Mouse (Mus musculus): ENCODE data around the gene Gm20388.
A peak's percentile ranks its signal among the peaks of the same experiment; 100 is the strongest.

DNA sequence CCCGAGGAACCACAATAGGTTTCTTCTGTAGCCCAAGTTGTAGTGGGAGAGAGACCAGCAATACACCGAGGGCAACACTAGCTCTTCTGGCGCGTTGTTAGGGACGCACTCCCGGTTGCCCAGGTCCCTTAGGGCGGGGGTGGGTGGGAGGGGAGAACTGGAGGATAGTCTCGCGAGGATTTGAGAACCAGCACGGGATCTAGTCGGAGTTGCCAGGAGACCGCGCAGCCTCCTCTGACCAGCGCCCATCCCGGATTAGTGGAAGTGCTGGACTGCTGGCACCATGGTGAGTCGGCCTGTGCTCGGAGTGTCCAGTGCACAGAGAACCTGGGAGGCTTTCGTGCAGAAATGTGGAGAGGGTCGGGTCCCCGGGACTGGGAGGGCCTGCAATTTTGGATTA lies 3608.0 kb downstream of the Gm20388 start, which contains the start of gene Gas8:
- no peak for TF ChIP-seq POLR2A (IDR thresholded peaks at IDR 0.05; ENCODE audit: low read depth, low read length)
- TF ChIP-seq CTCF (conservative IDR thresholded peaks at IDR 0.05; ENCODE audit: insufficient read depth, insufficient read length, low read depth, low read length): peak; percentile 41; the same call in 1 of the 2 replicates

Measured in kidney, adult 2 months (tissue).